Mouse (Mus musculus) E14TG2a.4 (cell line): ENCODE results near the gene Tm7sf2.
"Not testable (repeated sequence)": the region's sequence is repeated elsewhere in the genome, so short reads cannot be mapped to it uniquely, and the experiment has no call there.

Experiments
- H3K27me3 ChIP-seq: 2 replicates; pipeline ENCODE4 v1.6.1; 2014; ENCODE audit warnings: low read length, control low read depth; ENCODE audit not compliant: insufficient read depth
- H3K36me3 ChIP-seq: 2 replicates; pipeline ENCODE4 v1.6.1; 2014; ENCODE audit warnings: low read length, control low read depth; ENCODE audit not compliant: insufficient read depth
- H3K4me1 ChIP-seq: replicated peaks from 2 replicates; pipeline ENCODE4 v1.6.1; 2014; ENCODE audit warnings: low read depth, low read length, control low read depth
- H3K4me3 ChIP-seq: replicated peaks from 2 replicates; pipeline ENCODE4 v1.5.1; 2014; ENCODE audit warnings: mild to moderate bottlenecking, low read length
- H3K9me3 ChIP-seq: 2 replicates; pipeline ENCODE4 v1.6.1; 2014; ENCODE audit warnings: low read length, control low read depth
- CTCF ChIP-seq: conservative IDR thresholded peaks from 2 replicates; pipeline ENCODE4 v1.5.1; 2014; ENCODE audit warnings: low read length
- NANOG ChIP-seq: IDR thresholded peaks from 2 replicates; pipeline ENCODE4 v1.6.1; 2014; ENCODE audit warnings: borderline replicate concordance, low read length, mixed read lengths
- POU5F1 ChIP-seq: IDR thresholded peaks from 2 replicates; pipeline ENCODE4 v1.6.1; 2014; ENCODE audit warnings: low read length, borderline replicate concordance

Gene Tm7sf2

DNA sequence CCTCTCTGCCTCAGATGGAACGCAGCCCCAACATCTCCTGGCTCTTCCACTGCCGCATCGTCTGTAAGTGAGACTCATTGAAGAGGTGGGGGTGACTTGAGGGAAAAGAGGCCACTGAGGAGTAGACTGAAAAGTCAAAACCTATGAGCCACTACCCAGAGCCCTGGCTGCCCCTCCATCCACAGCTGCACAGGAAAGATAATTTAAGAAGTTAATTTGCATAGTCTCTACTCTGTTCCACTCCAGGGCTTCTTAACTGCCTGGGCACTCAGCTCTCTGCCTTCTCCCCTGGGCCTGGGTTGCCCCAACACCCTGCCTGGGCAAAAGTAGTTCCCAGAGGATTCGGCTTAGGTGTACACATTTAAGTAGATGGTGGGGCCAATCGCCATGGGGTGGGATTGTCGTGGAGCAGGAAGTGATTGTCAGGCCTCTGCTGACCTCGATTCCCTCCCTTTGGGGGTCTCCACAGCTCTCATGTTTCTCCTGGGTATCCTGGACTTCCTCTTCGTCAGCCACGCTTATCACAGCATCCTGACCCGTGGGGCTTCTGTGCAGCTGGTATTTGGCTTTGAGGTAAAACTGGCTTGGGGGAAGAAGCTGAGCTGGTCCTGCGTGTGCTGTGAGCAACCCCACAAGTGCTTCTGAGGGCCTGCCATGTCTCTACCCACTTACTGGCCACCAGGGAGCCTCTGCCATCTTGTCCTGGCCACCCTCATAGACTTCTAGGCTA lies 19.3 kb downstream of the Tm7sf2 start:
- Histone ChIP-seq H3K4me1 (peaks cover 62% of the 10 kb centered on the region), H3K27me3 (no peaks in the 10 kb centered on the region), H3K36me3 (peaks cover 64% of the 10 kb centered on the region), H3K9me3 (no peaks in the 10 kb centered on the region), H3K4me3 (0 out of 2 replicates have a peak overlapping the region, but pooled peaks have one; percentile 96)
- no peak for TF ChIP-seq CTCF
- no peak for TF ChIP-seq POU5F1
- TF ChIP-seq NANOG, result no peak

DNA sequence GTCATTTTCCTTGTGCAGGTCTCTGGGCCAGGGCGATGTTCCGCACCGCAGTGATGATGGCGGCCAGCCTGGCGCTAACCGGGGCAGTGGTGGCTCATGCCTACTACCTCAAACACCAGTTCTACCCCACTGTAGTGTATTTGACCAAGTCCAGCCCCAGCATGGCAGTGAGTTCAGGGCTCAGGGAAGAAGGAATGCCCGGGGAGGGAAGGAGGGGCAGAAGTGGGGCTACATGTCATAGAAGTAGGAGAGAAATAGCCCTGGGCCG lies 20.3 kb downstream of the Tm7sf2 start:
- Histone ChIP-seq H3K9me3 (no peaks in the 10 kb centered on the region), H3K36me3 (peaks cover 53% of the 10 kb centered on the region), H3K27me3 (no peaks in the 10 kb centered on the region), H3K4me1 (peaks cover 52% of the 10 kb centered on the region), H3K4me3 (peak overlapping the region; percentile 96)
- TF ChIP-seq POU5F1, result no peak
- TF ChIP-seq CTCF, result no peak
- no peak for TF ChIP-seq NANOG

DNA sequence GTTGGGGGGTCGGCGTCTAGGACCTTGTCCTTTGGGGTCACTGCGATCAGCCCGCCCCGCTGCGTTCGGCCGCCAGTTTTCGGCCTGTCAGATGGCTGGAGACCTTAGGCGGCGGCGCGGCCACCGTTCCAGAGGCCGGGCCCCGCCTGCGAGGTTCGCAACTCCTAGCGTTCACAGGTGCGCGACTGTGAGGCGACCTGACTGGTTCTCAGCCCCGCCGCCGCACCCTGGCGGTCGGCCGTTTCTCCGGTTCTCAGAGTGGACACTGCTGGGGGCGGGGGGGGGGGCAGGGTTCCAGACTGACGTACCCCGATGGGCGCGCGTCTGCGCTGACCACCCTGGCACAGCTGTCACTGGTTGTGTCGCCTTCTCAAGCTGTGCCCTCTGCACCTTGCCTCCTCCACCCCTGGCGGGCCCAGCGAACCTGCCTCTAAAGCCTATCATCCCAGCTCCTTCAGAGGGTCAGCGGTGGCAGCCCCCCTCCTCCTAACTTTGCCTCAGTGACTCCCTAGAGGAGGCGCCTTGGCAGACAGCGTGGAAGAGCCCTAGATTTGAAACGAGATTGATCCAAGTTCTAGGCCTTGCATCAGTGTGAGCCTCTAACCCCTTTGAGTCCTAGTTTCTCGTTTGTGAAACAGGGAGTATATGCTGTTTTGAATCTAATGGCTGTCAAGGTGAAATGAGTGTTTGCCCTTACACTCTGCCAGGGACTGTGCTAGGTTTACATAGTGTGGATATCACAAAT lies 20.8 kb downstream of the Tm7sf2 start:
- Histone ChIP-seq H3K9me3 (no peaks in the 10 kb centered on the region), H3K4me1 (peaks cover 52% of the 10 kb centered on the region), H3K27me3 (no peaks in the 10 kb centered on the region), H3K36me3 (peaks cover 48% of the 10 kb centered on the region), H3K4me3 (peak overlapping the region; percentile 96)
- TF ChIP-seq POU5F1, result no peak
- TF ChIP-seq NANOG, result no peak
- TF ChIP-seq CTCF, result no peak

DNA sequence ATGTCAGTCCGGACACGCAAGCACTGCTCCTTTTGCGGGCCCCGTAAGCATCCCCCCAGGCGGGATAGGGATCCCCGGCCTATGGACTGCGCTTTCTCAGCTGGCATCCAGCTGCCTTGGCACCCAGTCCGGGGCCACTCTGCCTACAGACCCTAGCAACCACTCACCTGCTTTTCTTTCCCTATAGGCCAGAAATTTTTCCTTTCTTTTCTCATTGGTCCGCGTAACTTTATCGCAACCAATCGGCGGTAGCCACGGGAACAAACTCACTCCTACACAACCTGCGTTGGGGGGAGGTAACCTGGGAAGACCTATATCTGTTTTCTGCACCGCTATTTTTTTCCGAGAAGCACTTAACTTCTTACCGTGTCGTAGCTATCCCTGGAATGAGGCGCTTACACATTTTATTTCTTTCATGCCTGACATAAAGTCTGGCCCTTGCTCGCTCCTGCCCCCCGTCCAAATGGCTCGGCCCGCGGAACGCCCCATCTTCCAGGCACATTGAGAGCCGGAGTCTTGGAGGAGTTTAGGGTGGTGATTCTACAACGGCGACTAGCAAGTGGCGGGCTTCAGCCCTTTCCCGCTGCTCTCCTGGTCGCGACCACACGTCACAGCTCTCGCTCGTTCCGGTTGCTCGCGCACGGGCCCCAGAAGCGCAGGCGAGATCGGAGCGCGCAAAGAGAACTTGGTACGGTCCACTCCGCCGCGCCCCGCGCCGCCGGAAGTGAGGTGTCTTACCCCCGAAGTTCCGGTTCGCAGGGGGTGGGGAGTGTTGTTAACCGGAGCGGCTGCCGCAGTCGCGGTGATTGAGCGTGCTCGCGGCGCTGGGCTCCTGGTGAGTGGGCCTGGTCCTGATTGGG lies 21.6 kb downstream of the Tm7sf2 start, which contains the start of gene Syvn1:
TSS of gene Syvn1 (plus strand) at position 283 of the 860 bp plus-strand sequence.
- no peak for TF ChIP-seq POU5F1
- TF ChIP-seq CTCF, result no peak
- no peak for TF ChIP-seq NANOG
- H3K27me3 ChIP-seq, result no peaks in the 10 kb centered on the region

DNA sequence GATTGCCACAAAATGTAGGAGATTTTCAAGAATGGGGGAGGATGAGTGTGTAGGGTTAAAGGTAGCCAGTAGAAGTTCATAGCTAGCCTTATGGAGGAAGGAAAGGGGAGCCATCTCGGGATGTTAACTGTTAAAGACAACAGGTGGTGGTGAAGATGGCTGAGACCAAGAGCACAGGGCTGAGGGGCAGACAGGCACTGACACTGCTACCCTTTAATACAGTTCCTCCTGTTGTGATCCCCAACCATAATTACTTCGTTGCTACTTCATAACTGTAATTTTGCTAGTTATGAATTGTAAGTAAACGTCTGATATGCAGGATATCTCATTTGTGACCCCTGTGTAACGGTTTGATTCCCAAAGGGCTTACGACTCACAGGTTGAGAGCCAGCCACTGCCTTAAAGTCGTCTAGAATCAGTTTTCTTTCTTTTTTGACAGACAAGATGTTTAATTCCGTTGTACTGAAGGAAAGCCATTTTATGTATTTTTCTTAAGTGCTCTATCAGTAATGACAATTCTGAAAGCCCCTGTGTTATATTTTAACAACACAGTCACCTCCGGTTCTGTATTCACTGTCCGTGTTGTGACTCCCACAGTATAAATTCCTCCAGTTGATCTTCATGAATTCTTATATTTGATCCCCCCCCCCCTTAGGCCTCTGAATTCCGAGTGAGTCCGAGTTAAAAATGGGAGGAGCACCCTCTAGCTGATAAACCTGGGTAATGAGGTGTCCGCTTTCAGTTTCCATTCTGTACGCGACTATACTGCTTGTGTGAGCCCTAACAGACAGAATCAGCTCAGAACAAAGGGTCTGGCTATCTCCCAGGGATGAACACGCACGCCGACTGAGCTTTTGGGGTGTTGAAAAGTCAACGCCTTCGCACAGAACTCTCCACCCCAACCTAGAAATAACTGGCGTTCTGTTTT lies 22.5 kb downstream of the Tm7sf2 start:
- H3K9me3 ChIP-seq, result no peaks in the 10 kb centered on the region
- H3K4me1 ChIP-seq, result peaks cover 50% of the 10 kb centered on the region
- H3K4me3 ChIP-seq, result peak overlapping the region; percentile 96
- H3K27me3 ChIP-seq, result no peaks in the 10 kb centered on the region
- peaks cover 31% of the 10 kb centered on the region for H3K36me3 ChIP-seq
- no peak for TF ChIP-seq NANOG
- TF ChIP-seq CTCF, result no peak
- TF ChIP-seq POU5F1, result no peak

More for the DNA sequence above, 21.6 kb downstream of the Tm7sf2 start, which contains the start of gene Syvn1:
- H3K9me3 ChIP-seq, result no peaks in the 10 kb centered on the region
- H3K4me1 ChIP-seq, result peaks cover 55% of the 10 kb centered on the region
- peak within 1 kb of the TSS; percentile 96 for H3K4me3 ChIP-seq
- H3K36me3 ChIP-seq, result peaks cover 40% of the 10 kb centered on the region

DNA sequence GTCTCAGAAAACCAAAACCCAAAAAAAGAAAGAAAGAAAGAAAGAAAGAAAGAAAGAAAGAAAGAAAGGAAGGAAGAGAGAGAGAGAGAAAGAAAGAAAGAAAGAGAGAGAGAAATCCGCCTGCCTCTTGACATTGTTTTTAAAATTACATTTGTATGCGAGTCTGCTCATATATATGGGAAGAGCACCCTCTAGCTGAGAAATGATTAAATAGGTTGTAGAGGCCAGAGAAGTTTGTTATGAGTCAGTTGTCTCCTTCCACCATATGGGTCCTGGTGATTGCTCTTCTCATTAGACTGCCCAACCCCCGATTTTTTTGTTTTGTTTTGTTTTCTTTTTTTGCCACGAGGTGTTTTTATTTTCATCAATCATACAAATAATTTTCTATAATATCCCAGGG lies 24.1 kb downstream of the Tm7sf2 start:
- not testable (repeated sequence) for H3K4me3 ChIP-seq, H3K9me3 ChIP-seq, H3K27me3 ChIP-seq
- Histone ChIP-seq H3K36me3 (peaks cover 16% of the 10 kb centered on the region), H3K4me1 (peaks cover 45% of the 10 kb centered on the region)
- TF ChIP-seq CTCF, result peak; percentile 13; the same call in 1 of the 2 replicates

DNA sequence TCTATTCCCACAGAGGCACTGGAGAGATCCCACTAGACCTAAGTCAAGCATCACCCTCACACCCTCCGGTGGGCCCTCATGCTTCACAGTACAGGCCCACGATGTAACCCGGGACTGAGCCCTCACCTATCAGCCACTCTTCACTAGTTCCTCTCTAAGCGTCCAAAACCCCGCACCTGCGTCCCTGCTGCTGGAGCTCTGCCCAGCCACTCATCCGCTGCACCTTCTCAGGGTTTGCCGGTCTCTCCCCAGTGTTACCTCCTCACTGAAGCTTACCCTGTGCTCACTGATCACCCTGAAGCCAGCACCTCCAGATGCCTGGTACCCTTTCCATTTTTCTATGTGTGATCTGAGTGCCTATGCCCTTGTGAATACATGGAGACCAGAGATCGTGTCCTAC lies 25.9 kb downstream of the Tm7sf2 start:
- H3K27me3 ChIP-seq, result no peaks in the 10 kb centered on the region; the same call in 1 of the 2 replicates
- no peaks in the 10 kb centered on the region for H3K9me3 ChIP-seq
- no peak for TF ChIP-seq CTCF
- no peak for TF ChIP-seq POU5F1
- no peak for TF ChIP-seq NANOG
- H3K4me3 ChIP-seq, result 0 out of 2 replicates have a peak overlapping the region, but pooled peaks have one; percentile 23
- no peaks in the 10 kb centered on the region for H3K36me3 ChIP-seq
- peaks cover 30% of the 10 kb centered on the region for H3K4me1 ChIP-seq

DNA sequence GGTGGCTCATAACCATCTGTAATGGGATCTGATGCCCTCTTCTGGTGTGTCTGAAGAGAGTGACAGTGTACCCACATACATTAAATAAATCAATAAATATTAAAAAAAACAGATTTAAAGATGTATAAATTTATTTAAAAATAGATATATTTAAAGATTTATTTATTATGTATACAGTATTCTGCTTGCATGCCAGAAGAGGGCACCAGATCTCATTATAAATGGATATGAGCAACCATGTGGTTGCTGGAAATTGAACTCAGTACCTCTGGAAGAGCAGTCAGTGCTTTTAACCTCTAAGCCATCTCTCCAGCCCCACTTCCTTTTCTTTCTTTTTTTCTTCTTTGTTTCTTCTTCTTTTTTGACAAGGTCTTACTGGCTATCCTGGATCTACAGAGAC lies 28.2 kb downstream of the Tm7sf2 start:
- Histone ChIP-seq H3K27me3 (no peaks in the 10 kb centered on the region; the same call in 1 of the 2 replicates), H3K4me3 (no peak overlapping the region), H3K9me3 (no peaks in the 10 kb centered on the region), H3K36me3 (no peaks in the 10 kb centered on the region), H3K4me1 (peaks cover 19% of the 10 kb centered on the region)
- TF ChIP-seq NANOG, result no peak
- TF ChIP-seq POU5F1, result no peak
- no peak for TF ChIP-seq CTCF
